Mouse (Mus musculus): ENCODE data around the gene Rpl36-ps4.
"Not testable (repeated sequence)": the region's sequence is repeated elsewhere in the genome, so short reads cannot be mapped to it uniquely, and the experiment has no call there.

The Rpl36-ps4 gene

DNA sequence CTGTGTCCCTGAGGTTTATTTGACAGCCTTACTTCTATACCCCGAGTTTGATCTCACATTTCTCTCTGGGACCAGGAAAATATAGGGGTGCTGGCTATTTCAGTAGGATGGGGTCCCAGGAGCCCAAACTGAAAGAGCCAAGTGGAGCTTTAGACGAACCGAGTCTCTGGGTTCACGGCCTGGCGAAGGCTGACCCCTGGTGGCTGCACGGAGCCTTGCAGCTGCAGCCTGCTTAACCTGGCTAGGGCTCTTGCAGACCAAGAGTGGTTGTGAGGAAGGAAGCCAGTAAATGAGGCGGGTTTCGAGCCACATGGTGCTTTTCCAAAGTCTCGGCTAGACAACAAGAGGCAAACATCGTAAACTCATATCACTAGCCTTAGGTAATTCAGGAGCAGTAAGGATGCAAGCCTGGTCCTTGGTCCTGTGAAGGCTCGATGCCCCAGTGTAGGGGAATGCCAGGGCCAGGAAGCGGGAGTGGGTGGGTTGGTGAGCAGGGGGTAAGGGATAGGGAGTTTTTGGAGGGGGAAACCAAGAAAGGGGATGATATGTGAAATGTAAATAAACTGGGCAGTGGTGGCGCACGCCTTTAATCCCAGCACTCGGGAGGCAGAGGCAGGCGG lies 28.3 kb downstream of the Rpl36-ps4 start:
- DNase-seq: peak; percentile 88

DNA sequence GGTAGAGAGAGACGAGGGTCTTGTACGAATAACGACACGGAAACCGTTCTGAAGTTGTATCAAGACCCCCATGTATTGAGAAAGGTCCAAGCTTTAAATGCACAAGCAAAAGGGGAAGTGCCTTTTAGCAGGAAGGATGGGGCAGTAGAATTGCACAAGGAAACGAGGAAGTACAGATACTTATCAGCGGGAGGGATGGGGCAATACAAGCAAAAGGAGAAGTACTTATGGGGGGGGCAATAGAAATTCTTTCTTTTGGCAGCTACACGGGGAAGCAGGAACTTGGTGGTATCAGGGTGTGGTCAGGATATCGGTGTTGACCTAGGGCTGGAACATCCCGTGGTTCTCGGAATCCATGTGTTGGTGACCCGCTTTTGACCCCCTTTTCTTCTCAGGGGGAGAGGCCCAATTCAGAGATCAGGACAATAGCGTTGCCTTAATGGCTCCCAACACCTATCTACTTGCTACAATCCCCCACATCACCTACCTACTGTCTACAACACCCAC lies 33.9 kb downstream of the Rpl36-ps4 start:
- DNase-seq: not testable (repeated sequence)

DNA sequence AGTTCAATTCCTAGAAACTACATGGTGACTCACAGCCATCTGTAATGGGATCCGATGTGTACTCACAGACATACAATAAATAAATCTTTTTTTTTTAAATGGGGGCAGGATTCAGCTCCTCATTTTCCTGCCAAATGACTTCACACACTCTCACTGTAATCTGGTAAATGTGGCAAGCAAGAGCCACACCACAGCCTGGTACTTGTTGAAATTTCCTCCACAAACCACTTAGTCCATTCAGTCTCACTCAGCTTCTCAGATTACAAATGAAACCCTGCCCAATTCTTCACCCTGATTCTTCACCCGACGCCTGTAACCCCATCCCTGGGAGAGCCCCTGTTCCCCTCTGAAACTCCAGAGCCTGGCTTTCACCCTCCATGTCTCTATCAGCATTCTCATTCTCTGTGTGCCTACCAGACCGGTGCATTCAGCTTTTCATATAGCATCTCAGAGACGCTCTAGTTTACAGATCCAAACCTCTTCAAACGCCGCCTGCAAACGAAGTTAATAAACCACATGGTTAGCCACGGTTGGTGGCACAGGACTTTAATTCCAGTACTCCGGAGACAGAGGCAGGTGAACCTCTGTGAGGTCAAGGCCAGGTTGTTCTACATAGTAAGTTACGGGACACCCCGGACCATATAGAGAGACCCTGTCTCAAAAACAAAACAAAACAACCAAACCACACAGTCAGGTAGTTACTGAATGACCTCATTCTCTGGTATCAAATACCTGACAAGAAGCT lies 36.5 kb downstream of the Rpl36-ps4 start:
- DNase-seq: peak; percentile 20 to 48

DNA sequence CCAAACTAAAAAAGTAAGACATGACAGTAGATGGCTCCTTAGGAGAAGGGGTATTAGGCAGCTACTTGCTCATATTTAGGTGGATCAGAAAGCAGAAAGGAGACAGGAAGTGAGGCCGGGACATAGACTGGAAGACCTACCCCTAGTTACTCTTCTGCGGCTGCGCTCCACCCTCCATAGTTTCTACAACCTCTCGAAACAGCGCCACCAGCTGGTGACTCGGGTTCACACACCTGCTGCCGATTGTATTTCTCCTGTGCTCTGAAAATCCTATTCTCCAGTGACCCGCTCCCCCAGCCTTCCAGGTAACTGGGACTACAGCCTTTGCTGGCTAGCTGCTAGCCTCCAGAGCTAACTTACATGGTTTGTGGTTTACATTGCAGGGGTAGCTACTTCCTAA lies 37.5 kb downstream of the Rpl36-ps4 start:
- peak; percentile 19 to 25 for DNase-seq

DNA sequence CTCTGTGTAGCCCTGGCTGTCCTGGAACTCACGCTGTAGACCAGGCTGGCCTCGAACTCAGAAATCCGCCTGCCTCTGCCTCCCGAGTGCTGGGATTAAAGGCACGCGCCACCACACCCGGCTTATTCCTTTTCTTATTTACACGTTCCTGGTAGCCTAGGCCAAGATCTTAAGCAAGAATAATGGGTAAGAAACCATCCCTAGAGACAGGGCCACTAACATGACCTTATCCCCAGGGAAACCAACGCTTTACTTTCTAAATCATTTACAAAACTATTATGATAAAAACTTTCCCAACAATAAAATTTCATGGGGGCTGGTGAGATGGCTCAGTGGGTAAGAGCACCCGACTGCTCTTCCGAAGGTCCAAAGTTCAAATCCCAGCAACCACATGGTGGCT lies 38.6 kb downstream of the Rpl36-ps4 start:
- DNase-seq: not testable (repeated sequence)

DNA sequence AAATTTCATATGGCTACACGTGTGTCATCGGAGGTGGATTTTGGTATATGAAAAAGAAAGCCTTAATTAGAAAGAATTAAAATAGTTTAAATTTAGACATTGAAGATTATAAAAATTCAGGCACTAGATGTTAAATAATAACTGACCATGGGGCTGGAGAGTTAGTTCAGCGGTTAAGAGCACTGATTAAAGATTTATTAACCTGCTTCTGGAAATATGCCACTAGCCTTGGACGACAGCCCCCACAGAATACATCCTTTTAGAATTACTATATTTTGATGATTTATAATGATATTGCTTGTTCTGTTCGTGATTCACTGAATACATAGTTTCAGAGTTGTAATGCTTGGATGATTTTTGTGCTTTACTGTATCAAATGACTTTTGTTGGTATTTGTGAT lies 39.2 kb downstream of the Rpl36-ps4 start:
- DNase-seq: not testable (repeated sequence)

DNA sequence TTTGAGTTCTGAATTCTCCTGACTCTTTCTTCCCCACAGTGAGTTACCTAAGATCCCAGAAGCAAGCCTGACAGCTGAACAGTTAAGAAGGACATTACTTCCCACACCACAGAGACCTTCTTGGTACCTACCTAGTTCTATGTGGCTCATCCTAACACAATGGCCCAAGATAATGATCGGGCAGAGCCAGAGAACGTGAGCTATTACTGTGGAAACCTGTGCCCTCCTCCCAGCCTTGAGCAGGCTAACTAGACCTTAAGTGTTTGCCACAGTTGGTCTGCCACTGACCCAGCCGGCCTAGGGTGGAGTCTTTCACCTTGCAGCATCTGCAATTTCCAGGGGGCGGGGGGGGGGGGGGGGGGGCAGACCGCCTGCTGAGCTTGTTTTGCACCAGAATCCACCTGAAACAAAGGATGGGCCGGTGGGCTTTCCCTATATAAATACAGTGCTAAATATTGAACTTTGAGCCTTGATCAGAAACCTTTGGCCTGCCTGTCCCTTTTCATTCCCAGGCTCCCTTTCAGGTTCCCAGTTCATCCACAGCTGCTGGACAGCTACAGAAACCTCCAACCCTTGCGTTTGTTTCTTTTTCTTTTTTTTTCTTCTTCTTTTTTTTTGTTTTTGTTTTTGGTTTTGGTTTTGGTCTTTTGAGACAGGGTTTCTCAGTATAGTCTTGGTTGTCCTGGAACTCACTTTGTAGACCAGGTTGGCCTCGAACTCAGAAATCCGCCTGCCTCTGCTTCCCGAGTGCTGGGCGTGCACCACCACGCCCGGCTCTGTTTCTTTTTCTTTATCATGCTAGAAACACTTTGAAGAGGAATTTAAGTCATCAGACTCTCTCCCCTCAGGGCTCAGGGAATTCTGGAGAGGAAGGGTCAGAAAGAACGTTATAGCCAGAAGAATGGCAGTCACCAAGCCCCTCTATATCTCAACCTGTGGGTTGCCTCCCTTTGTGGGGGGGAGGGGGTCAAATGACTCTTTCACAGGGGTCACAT lies 42.6 kb downstream of the Rpl36-ps4 start:
- DNase-seq: no peak

DNA sequence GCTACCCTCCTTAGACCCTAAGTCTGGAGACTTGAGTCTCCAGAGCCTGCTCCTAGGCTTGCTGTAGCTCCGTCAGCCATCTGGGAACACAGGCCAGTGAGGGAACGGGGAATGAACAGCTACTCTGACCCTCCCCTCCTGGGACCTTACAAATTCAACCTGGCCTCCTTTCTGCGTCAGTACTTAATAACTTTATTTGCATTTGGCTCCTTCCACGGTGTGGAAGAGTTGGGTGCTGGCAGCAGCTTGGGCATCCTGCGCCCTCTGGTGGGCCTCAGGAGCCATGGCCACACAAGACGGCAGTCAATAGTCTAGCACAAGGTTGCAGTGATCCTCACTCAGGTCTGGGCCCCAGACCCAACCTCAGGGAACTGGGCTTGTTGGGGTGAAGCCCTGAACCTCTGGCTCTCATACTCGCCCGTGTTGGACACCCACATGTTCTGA lies 47.7 kb downstream of the Rpl36-ps4 start:
- not testable (repeated sequence) for DNase-seq

Measured in kidney, postnatal 4 days (tissue).